Mouse (Mus musculus) ES-E14 (cell line): ENCODE results near the gene Rrm2.

ENCODE experiments used
- CHD2 ChIP-seq: IDR thresholded peaks from 2 replicates; pipeline ENCODE4 v1.6.1; 2014; ENCODE audit warnings: mild to moderate bottlenecking, low read depth, low read length, inconsistent platforms
- ZC3H11A ChIP-seq: IDR thresholded peaks from 2 replicates; pipeline ENCODE4 v1.6.1; 2012; ENCODE audit warnings: low read depth, mild to moderate bottlenecking, inconsistent platforms, low read length, borderline replicate concordance

GRCm38 (mm10) chr12:24755471-24755870 is 47.4 kb downstream of the Rrm2 start:
- no peak for TF ChIP-seq CHD2
- no peak for TF ChIP-seq ZC3H11A
